In genomic region chr11:78271986-78272385, GRCm38 (mm10) we compare ENCODE assay signal across 17 mouse cellular contexts. TPM values are rescaled to one million over a fixed set of nuclear protein-coding genes. Genes with fewer than 3 reads are reported as not detected.
A peak's percentile ranks its signal among the peaks of the same experiment; 100 is the strongest.
DNase-seq lines count a peak whose midpoint lies in the region; ATAC-seq lines count a peak whose summit lies in the region.
"Had no signal": no experiment of that assay in that cellular context is flagged by ENCODE, and none has a peak within 500 bp of the region (broad histone marks: within the 10 kb centered on the region; RNA-seq: fewer than 3 reads in every experiment).

No protein-coding gene starts in this region.

- no peaks in the 10 kb centered on the region for H3K4me1 ChIP-seq in kidney, embryonic 15.5 days
- H3K4me1 ChIP-seq: hindbrain, embryonic 12.5 days; liver, embryonic 15.5 days had no signal

- ATAC-seq in frontal cortex, adult (ENCODE audit: low TSS enrichment) = peak; percentile 86
- ATAC-seq in kidney, embryonic 15.5 days (replicated peaks; ENCODE audit: low FRiP score) = no peak
- ATAC-seq: intestine, embryonic 16.5 days had no signal

- H3K9ac ChIP-seq in kidney, embryonic 15.5 days = no peak overlapping the region
- H3K9ac ChIP-seq: hindbrain, embryonic 12.5 days; liver, embryonic 15.5 days had no signal

- no peak overlapping the region for H3K27ac ChIP-seq in kidney, embryonic 15.5 days
- H3K27ac ChIP-seq: hindbrain, embryonic 12.5 days; kidney, postnatal 0 days; liver, embryonic 15.5 days had no signal

- H3K4me2 ChIP-seq in kidney, embryonic 15.5 days = no peak overlapping the region
- H3K4me2 ChIP-seq: hindbrain, embryonic 12.5 days; liver, embryonic 15.5 days had no signal

- WGBS in kidney, embryonic 15.5 days = 90% methylated on average over 13 of the region's 13 CpGs

- no peaks in the 10 kb centered on the region for H3K9me3 ChIP-seq in kidney, embryonic 15.5 days (replicated peaks)
- H3K9me3 ChIP-seq: hindbrain, embryonic 12.5 days; liver, embryonic 15.5 days had no signal

- no peak for DNase-seq in frontal cortex, postnatal 10 days (ENCODE audit: low spot score in 2 of 2)
- peak; percentile 76 to 83 for DNase-seq in layer of hippocampus, adult 8-10 months (ENCODE audit: low spot score in 2 of 2)
- DNase-seq in left cerebral cortex, adult 8-10 months (ENCODE audit: low spot score in 2 of 2) = peak; percentile 47 to 73
- DNase-seq in right cerebral cortex, postnatal 36 days (ENCODE audit: low spot score in 2 of 2) = peak; percentile 63 to 82
- no peak for DNase-seq in thymus, postnatal 36 days
- DNase-seq in urinary bladder, postnatal 36 days (ENCODE audit: low spot score in 2 of 2) = no peak
- DNase-seq: cerebellum, adult 11 months; gastrocnemius, postnatal 10 days; lung, postnatal 14 days; thymus, adult 2 months had no signal

- H3K27me3 ChIP-seq in kidney, embryonic 15.5 days = no peaks in the 10 kb centered on the region
- H3K27me3 ChIP-seq: CH12.LX; hindbrain, embryonic 12.5 days; liver, embryonic 15.5 days had no signal

- H3K4me3 ChIP-seq in kidney, embryonic 15.5 days (replicated peaks) = no peak overlapping the region
- H3K4me3 ChIP-seq: hindbrain, embryonic 12.5 days; liver, embryonic 15.5 days had no signal

- H3K36me3 ChIP-seq in kidney, embryonic 15.5 days = peaks cover 96% of the 10 kb centered on the region

RNA-seq across cellular contexts. Expression of gene 2610507B11Rik, which starts 10.4 kb away (rescaled TPM):
- 100 to 1,000 TPM; 181 to 208 (median 193) TPM for total RNA-seq in layer of hippocampus, adult 8-10 months (2022)
- 100 to 1,000 TPM; 172 to 181 (median 177) TPM for total RNA-seq in left cerebral cortex, adult 8-10 months (2022)
- polyA plus RNA-seq in kidney, embryonic 15.5 days (2015; fragmentation: Nextera tagmentation; extraction: Ambion mirVana) = 76.0 and 81.8 TPM in 2 replicates

RNA-seq across cellular contexts. Expression of gene BC030499, which starts 18.7 kb away (rescaled TPM):
- 10 to 100 TPM in 1 of 4 experiments, 1 to 10 TPM in 3; 4.3 to 11.8 (median 7.3) TPM for total RNA-seq in layer of hippocampus, adult 8-10 months (2022)
- 10 to 100 TPM; 12.0 to 15.3 (median 13.3) TPM for total RNA-seq in left cerebral cortex, adult 8-10 months (2022)
- 0.32 and 0.43 TPM in 2 replicates for polyA plus RNA-seq in kidney, embryonic 15.5 days (2015; fragmentation: Nextera tagmentation; extraction: Ambion mirVana)
- polyA plus RNA-seq: kidney, postnatal 0 days had no signal

RNA-seq across cellular contexts. Expression of gene Supt6, which starts 26.2 kb away (rescaled TPM):
- 100 to 1,000 TPM; 124 to 126 (median 125) TPM for total RNA-seq in layer of hippocampus, adult 8-10 months (2022)
- total RNA-seq in left cerebral cortex, adult 8-10 months (2022) = 100 to 1,000 TPM in 2 of 4 experiments, 10 to 100 TPM in 2; 98.7 to 102 (median 100) TPM
- polyA plus RNA-seq in kidney, embryonic 15.5 days (2015; fragmentation: Nextera tagmentation; extraction: Ambion mirVana) = 27.3 and 29.4 TPM in 2 replicates

RNA-seq across cellular contexts. Expression of gene Sdf2, which starts 26.4 kb away (rescaled TPM):
- 10 to 100 TPM; 61.6 to 67.7 (median 62.3) TPM for total RNA-seq in layer of hippocampus, adult 8-10 months (2022)
- 10 to 100 TPM; 54.1 to 66.1 (median 59.1) TPM for total RNA-seq in left cerebral cortex, adult 8-10 months (2022)
- polyA plus RNA-seq in kidney, embryonic 15.5 days (2015; fragmentation: Nextera tagmentation; extraction: Ambion mirVana) = 78.6 and 84.5 TPM in 2 replicates

RNA-seq across cellular contexts. Expression of gene Spag5, which starts 29.3 kb away (rescaled TPM):
- total RNA-seq in layer of hippocampus, adult 8-10 months (2022) = 1 to 10 TPM; 5.8 to 9.4 (median 7.1) TPM
- 10 to 100 TPM in 1 of 4 experiments, 1 to 10 TPM in 3; 6.8 to 11.9 (median 7.1) TPM for total RNA-seq in left cerebral cortex, adult 8-10 months (2022)
- 43.3 and 47.4 TPM in 2 replicates for polyA plus RNA-seq in kidney, embryonic 15.5 days (2015; fragmentation: Nextera tagmentation; extraction: Ambion mirVana)

Comparison
In these comparisons a context has a peak if more than half of its experiments do, and no peak if none do; other contexts are left out.
1. DNase-seq: peak in layer of hippocampus, adult 8-10 months (2 of 2), left cerebral cortex, adult 8-10 months (2 of 2) and right cerebral cortex, postnatal 36 days (2 of 2); none in frontal cortex, postnatal 10 days (0 of 2), thymus, postnatal 36 days (0 of 2) and urinary bladder, postnatal 36 days (0 of 2).